Mouse (Mus musculus) urinary bladder, postnatal 4 days (tissue): ENCODE measurements around the gene Elmsan1.

ENCODE experiments used
- DNase-seq, 2 experiments: peaks; one replicate each; pipeline ENCODE4 v3.0.0; 2021 to 2022; ENCODE audit warnings: low spot score in 2 of 2

Gene Elmsan1

GRCm38 (mm10) chr12:84176126-84176769, 42.4 kb downstream of the Elmsan1 start:
- DNase-seq, result no peak

GRCm38 (mm10) chr12:84175659-84176061, 43.0 kb downstream of the Elmsan1 start:
- peak; percentile 83 to 84 for DNase-seq

- peak; percentile 59 to 81 for DNase-seq
Measured at GRCm38 (mm10) chr12:84174871-84175270, 43.8 kb downstream of the Elmsan1 start.

- DNase-seq, result no peak
Measured at GRCm38 (mm10) chr12:84174190-84174811, 44.4 kb downstream of the Elmsan1 start.

- no peak for DNase-seq
Measured at GRCm38 (mm10) chr12:84173309-84173915, 45.3 kb downstream of the Elmsan1 start.

GRCm38 (mm10) chr12:84172862-84173261, 45.8 kb downstream of the Elmsan1 start:
- no peak for DNase-seq

GRCm38 (mm10) chr12:84172216-84172615, 46.5 kb downstream of the Elmsan1 start:
- no peak for DNase-seq

GRCm38 (mm10) chr12:84170610-84171009, 48.1 kb downstream of the Elmsan1 start:
- no peak for DNase-seq

GRCm38 (mm10) chr12:84165631-84166373, 52.9 kb downstream of the Elmsan1 start:
- DNase-seq, result no peak

- peak in 1 of 2 experiments; percentile 43 for DNase-seq
Measured at GRCm38 (mm10) chr12:84163586-84164110, 55.0 kb downstream of the Elmsan1 start.

- no peak for DNase-seq
Measured at GRCm38 (mm10) chr12:84163133-84163532, 55.5 kb downstream of the Elmsan1 start.

GRCm38 (mm10) chr12:84161616-84162433, 56.9 kb downstream of the Elmsan1 start:
- peak in 1 of 2 experiments; percentile 16 for DNase-seq

GRCm38 (mm10) chr12:84161116-84161515, 57.6 kb downstream of the Elmsan1 start:
- peak in 1 of 2 experiments; percentile 29 for DNase-seq

GRCm38 (mm10) chr12:84160491-84160890, 58.2 kb downstream of the Elmsan1 start:
- peak in 1 of 2 experiments; percentile 17 for DNase-seq

- no peak for DNase-seq
Measured at GRCm38 (mm10) chr12:84158156-84158555, 60.5 kb downstream of the Elmsan1 start.

GRCm38 (mm10) chr12:84156210-84156609, 62.5 kb downstream of the Elmsan1 start:
- DNase-seq, result no peak

- no peak for DNase-seq
Measured at GRCm38 (mm10) chr12:84155523-84155871, 63.2 kb downstream of the Elmsan1 start.

GRCm38 (mm10) chr12:84154786-84155522, 63.7 kb downstream of the Elmsan1 start:
- no peak for DNase-seq

GRCm38 (mm10) chr12:84153414-84153813, 65.3 kb downstream of the Elmsan1 start:
- DNase-seq, result no peak

GRCm38 (mm10) chr12:84152352-84153190, 66.1 kb downstream of the Elmsan1 start:
- no peak for DNase-seq
